Mouse (Mus musculus): ENCODE results near the gene Ptprt.
"Not testable (repeated sequence)": the region's sequence is repeated elsewhere in the genome, so short reads cannot be mapped to it uniquely, and the experiment has no call there.

The Ptprt gene

DNA sequence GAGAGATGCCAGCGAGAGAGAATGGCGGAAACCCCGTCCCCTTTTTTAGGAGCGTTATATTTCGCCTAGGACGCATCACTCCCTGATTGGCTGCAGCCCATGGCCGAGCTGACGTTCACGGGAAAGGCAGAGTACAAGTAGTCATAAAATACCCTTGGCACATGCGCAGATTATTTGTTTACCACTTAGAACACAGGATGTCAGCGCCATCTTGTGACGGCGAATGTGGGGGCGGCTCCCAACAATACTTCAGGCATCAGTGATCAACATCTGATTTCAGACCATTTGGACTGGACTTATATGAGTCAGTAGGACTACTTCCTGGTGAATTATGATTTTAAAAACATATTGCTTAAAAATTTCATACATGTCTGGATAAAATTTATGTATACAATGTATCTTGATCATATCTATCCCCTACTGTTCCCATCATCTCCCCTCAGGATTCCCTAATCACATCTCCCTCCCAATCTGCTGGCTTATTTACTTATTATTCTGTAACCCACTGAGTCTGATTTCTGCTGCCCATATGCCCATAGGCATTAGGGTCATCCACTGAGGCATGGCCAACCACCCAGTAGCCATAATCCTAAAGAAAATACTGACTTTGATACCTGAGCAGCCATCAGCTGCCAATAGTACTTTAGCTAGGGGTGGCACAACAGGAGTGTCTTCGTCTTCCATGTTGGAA lies 1148.9 kb downstream of the Ptprt start:
- DNase-seq: not testable (repeated sequence)

DNA sequence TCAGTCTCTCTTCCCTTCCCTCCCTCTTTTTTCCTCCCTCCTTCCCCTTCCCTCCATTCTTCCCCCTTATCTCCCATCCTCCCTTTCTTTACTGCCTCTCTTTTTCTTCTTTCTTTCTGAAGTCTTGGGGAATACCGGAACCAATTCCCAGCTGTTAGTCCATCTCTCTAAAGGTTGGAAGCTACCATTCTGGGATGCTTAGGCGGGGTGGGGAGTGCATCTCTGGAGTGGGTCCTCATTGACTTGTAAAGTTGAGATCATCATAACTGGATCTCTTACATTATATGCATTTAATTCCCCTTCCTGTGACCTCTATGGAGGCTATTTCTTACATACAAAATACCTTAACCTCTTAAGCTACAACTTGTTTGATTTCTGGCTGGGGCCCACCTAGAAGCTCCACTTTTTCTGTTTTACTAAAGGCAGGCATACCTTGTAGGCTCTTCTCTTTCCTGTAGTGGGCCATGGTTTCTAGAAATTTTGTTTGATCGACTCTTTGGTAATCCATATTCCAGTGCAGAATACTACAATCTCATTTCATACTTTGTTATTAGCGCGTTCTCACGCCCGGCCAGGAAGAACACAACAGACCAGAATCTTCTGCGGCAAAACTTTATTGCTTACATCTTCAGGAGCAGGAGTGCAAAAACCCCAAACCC lies 1149.7 kb downstream of the Ptprt start:
- DNase-seq: no peak

DNA sequence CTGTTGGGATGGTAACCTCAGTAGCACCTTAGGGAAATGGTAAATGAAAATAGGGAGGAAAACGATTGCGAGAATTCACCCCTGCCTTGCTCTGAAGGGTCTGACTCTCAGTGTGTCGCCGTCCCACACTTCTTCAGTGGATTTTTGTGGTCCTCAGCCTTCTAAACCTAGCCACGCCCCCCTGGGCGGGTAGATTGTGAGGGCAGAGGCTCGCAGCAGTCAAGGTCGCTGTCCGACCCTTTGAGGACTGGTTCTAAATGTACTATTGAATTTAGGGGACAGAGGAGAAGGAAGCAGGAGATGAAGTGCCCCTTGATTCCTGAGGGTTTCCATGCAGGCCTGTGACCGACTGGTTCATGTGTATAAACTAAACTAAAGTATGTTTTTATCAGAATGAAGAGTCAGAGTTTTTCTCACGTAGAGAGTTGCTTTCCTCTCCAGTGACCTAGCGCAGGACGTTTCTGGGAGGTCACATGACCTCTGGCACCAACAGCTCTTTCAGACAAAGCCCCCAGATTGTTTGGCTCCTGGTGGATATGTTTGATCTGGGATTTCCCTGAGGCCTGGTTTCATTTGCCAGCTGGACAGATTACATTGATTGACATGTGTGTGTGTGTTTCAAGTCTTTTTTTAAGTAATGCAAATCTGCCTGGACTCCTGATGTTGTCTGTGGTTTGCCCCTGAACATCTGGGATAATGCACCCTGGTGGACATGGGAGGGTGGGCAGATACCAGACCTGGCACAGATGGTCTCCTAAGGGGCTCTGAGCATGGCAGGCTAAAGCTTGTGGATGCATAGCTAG lies 1161.6 kb downstream of the Ptprt start:
- no peak for DNase-seq

DNA sequence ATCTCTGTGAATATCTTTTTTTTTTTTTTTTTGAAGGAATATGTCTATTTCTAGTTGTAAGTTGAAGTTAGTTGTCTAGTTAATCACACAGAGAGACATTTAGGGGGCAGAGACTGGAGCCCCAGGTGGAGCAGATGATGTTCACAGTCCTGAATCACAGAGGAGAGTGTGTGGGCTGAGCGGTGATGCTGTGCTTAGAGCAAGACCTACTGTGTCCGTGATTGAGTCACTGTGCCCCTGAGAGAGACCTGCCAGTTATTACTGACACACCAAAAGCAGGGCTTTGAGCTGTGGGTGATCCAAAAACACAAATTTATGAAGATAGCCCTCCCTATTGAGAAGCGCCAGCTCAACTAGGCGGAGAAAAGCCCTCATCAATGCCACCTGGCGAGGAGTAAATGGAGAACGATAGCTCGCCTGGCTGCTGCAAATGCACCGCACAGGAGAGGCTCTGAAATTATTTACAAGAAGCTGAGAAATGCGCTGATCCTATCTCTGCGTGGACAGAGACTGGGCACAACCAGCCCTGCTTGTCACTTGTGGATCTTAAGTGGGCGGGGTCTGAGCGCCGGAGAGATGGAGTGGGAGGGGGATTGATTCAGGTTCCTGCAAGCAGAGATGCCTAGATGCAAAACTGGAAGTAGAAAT lies 1162.4 kb downstream of the Ptprt start:
- no peak for DNase-seq

DNA sequence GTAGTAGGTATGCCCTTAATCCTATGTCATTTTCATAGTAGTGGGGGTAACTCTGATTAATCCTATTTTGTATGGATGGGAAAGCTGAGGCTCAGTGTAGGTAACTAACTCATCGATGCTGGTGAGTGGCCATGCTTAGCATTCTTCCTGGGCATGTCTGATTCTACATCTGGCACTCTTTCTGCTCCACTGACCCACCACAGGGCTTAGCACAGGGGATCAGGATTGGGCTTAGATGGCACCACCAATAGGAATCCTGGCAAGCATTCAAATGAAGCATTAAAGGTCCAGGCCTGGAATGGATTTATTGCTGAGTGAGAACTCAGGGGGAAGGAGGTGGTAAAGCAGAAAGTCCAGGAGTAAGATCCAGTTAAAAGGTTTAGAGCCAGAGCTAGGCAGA lies 1179.2 kb downstream of the Ptprt start:
- no peak for DNase-seq

DNA sequence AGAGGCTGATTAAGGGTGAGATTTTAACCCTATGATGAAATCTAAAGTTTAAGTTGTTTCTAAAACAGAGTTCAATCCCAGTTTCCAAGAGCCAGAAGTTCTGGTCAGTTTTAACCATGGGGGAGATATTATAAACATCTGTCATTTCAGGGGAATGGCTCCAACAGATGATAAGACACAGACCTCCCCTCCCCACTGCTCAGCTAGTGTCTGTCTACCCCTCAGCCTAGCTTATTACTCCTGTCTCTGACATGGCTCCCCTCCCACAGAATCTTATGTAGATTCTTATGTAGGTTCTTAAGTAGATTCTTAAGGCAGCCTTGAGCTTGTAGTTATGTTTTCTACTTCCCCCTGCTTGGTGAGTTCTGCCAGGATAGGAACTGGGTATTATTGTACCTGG lies 1180.5 kb downstream of the Ptprt start:
- DNase-seq: no peak

All from thymus, postnatal 25 days (tissue).